Mouse (Mus musculus) heart, adult 2 months (tissue): ENCODE data around the gene Antxrl. TPM values are rescaled to one million over a fixed set of nuclear protein-coding genes. Genes with fewer than 3 reads are reported as not detected.

Source experiments
- DNase-seq, 2 experiments: peaks; one replicate each; pipeline ENCODE4 v3.0.0; 2021
- H3K27ac ChIP-seq: fragments of 200-600 bp; 2 replicates; pipeline ENCODE4 v1.8.1; 2022
- H3K27me3 ChIP-seq: fragments of 200-500 bp; 2 replicates; pipeline ENCODE4 v1.6.1; 2012; ENCODE audit warnings: mild to moderate bottlenecking, low read length, inconsistent platforms, mixed read lengths; ENCODE audit not compliant: control insufficient read depth, insufficient read depth
- H3K36me3 ChIP-seq: fragments of 200-500 bp; 2 replicates; pipeline ENCODE4 v1.6.1; 2012; ENCODE audit warnings: low read length, inconsistent platforms; ENCODE audit not compliant: control insufficient read depth, insufficient read depth
- H3K4me1 ChIP-seq: fragments of 200-500 bp; 2 replicates; pipeline ENCODE4 v1.6.1; 2011; ENCODE audit warnings: low read length; ENCODE audit not compliant: control insufficient read depth, insufficient read depth
- H3K4me3 ChIP-seq: fragments of 200-600 bp; 2 replicates; pipeline ENCODE4 v1.8.1; 2022
- H3K79me2 ChIP-seq: fragments of 200-500 bp; replicated peaks from 2 replicates; pipeline ENCODE4 v1.6.1; 2012; ENCODE audit warnings: mild to moderate bottlenecking, inconsistent platforms, low read length, moderate library complexity, mixed read lengths; ENCODE audit not compliant: control insufficient read depth, insufficient read depth
- H3K9ac ChIP-seq: fragments of 200-500 bp; 2 replicates; pipeline ENCODE4 v1.6.1; 2012; ENCODE audit warnings: low read depth, mild to moderate bottlenecking, control low read depth, inconsistent platforms, low read length, mixed read lengths
- CTCF ChIP-seq: fragments of 200-600 bp; IDR thresholded peaks from 2 replicates; pipeline ENCODE4 v1.8.1; 2022; ENCODE audit warnings: antibody characterized with exemption, mild to moderate bottlenecking, moderate library complexity
- EP300 ChIP-seq: fragments of 200-500 bp; IDR thresholded peaks from 2 replicates; pipeline ENCODE4 v1.6.1; 2011; ENCODE audit warnings: low read depth, low read length, control low read depth; ENCODE audit not compliant: insufficient read depth
- POLR2A ChIP-seq: fragments of 200-500 bp; IDR thresholded peaks from 2 replicates; pipeline ENCODE4 v1.6.1; 2011; ENCODE audit warnings: mild to moderate bottlenecking, low read depth, low read length, control low read depth; ENCODE audit not compliant: insufficient read depth
- WGBS: fragments of 180-500 bp; shearing (Covaris S2); methylation state at CpG from one replicate; pipeline ENCODE4 v1.1.7; 2018; 5-methylcytosine and 5-hydroxymethylcytosine counted together
- intact Hi-C: fragments of 180-260 bp; cut with DNase I; formaldehyde crosslinking; loops from one replicate; pipeline ENCODE4 v1.15.1; 2025
- long read RNA-seq: library from polyadenylated mRNA; stranded (forward); transcript quantifications from one replicate; pipeline ENCODE4 v2.0.0, GENCODE M21; 2021
- polyA plus RNA-seq: library from polyadenylated mRNA; depleted of rRNA; stranded (reverse); fragments of >200 nt; gene quantifications from 2 replicates; pipeline ENCODE4 v1.2.3, GENCODE M21; 2012; rRNA removed
- total RNA-seq, 2 experiments: library from RNA; stranded (reverse); gene quantifications; 2 replicates each; pipeline ENCODE4 v1.2.3; 2021

Gene Antxrl
- total RNA-seq, result not detected
- 0.06 TPM in 2 replicates for polyA plus RNA-seq
- long read RNA-seq, result 0 reads

DNA sequence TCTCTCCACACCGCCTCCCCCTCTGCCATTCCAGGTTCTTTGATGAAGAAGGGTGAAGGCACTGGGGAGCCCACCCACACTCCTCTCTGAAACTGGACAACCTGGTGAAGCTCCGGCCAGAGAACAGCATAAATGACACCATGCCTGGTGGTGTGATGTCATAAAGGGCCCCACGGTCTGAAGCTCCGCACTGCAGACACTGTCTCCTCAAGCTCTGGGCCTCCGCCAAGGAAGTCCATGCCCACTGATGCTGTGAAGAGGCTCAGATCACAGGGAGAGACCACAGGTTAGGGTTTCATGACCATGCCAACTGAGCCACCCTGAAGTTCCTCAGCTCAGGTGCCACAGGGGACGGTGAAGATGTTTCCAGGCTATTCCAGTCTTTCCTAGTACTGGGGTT is at the start of gene Antxrl:
Gene Antxrl (plus strand): TSS at position 192 of the 400 bp plus-strand sequence.
- no peak for DNase-seq
- Histone ChIP-seq H3K27ac (no peak within 1 kb of the TSS), H3K27me3 (no peaks in the 10 kb centered on the region), H3K9ac (no peak within 1 kb of the TSS), H3K36me3 (no peaks in the 10 kb centered on the region), H3K4me3 (no peak within 1 kb of the TSS), H3K79me2 (no peaks in the 10 kb centered on the region), H3K4me1 (no peaks in the 10 kb centered on the region)
- intact Hi-C loops, result no loop called here
- TF ChIP-seq POLR2A (no peak), EP300 (no peak), CTCF (no peak)
- 85% methylated on average over 6 of the region's 6 CpGs for WGBS

DNA sequence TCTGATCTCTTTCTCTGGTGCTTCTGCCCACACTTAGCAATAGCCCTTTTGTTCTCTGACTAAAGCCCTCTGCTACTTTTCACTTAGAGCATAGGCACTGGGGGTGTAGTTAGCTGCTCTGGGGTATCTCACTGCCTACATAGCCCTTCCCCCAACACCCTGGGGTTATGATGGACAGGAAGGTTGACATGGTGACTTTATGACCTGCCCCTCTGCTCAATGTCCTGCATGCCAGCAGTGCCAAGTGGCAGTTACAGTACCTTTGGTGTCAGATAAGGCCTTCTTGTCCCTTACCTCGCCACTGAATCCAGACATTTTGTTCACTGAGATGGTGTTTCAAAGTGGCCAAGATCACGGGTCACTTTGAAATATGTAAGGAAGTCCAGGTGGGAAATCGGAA is 37.4 kb upstream of the Antxrl start, which contains the start of gene Gm30083:
Gene Gm30083 (minus strand): TSS at position 120 of the 400 bp plus-strand sequence.
- Histone ChIP-seq H3K79me2 (no peaks in the 10 kb centered on the region), H3K27me3 (no peaks in the 10 kb centered on the region), H3K4me1 (no peaks in the 10 kb centered on the region), H3K36me3 (no peaks in the 10 kb centered on the region), H3K9ac (no peak within 1 kb of the TSS), H3K4me3 (no peak within 1 kb of the TSS), H3K27ac (no peak within 1 kb of the TSS)
- intact Hi-C loops, result no loop called here
- DNase-seq, result no peak
- WGBS, result 74% methylated on average over 3 of the region's 3 CpGs
- TF ChIP-seq EP300, result no peak
- TF ChIP-seq CTCF, result no peak
- TF ChIP-seq POLR2A, result no peak

DNA sequence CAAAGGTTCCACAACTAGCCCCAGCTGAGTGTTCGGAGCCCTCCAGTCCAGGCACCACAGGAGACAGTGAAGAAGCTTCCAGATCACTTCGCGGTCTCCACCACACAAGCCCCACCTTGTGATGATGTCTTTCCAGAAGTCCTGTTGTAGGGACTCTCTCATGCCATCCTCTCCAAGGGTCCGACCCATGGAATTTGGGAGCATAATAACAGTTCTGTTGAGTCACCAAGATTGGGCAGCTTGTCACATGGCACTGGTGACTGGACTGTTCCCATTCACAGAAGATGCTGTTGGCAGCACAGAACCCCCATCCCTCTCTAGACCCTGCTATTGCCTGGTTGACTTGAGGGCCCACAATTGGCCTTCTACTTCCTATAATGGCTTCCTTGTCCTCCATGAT is 36.1 kb upstream of the Antxrl start, which contains the start of gene Gm5460:
Gene Gm5460 (plus strand): TSS at position 378 of the 400 bp plus-strand sequence.
- H3K9ac ChIP-seq, result no peak within 1 kb of the TSS

DNA sequence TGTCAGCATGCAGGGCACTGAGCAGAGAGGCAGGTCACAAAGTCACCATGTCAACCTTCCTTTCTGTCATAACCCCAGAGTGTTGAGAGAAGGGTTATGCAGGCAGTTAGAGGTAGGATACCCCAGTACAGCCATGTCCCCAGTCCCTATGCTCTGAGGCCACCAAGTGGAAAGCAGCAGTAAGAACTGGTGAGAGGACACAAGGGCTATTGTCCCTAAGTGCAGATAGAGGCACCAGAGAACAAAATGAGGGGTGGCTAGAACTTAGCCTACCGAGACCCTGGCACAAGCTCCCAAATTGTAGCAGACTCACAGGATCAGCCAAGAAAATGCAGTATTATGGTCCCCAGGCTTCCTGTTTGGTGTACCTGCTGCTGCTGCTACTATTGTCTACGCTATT is 35.6 kb upstream of the Antxrl start:
- TF ChIP-seq CTCF, result no peak
- no peak for TF ChIP-seq EP300
- no peak for TF ChIP-seq POLR2A
- no peak for DNase-seq
- Histone ChIP-seq H3K27me3 (no peaks in the 10 kb centered on the region), H3K36me3 (no peaks in the 10 kb centered on the region), H3K9ac (no peak overlapping the region), H3K4me1 (no peaks in the 10 kb centered on the region), H3K27ac (no peak overlapping the region), H3K4me3 (no peak overlapping the region), H3K79me2 (no peaks in the 10 kb centered on the region)
- WGBS, result 76% methylated on average over 2 of the region's 2 CpGs
- intact Hi-C loops, result no loop called here

More for the DNA sequence above, 36.1 kb upstream of the Antxrl start, which contains the start of gene Gm5460:
- H3K27me3 ChIP-seq, result no peaks in the 10 kb centered on the region
- H3K79me2 ChIP-seq, result no peaks in the 10 kb centered on the region
- H3K36me3 ChIP-seq, result no peaks in the 10 kb centered on the region
- no peaks in the 10 kb centered on the region for H3K4me1 ChIP-seq
- H3K4me3 ChIP-seq, result no peak within 1 kb of the TSS
- DNase-seq, result no peak
- H3K27ac ChIP-seq, result no peak within 1 kb of the TSS
- intact Hi-C loops, result no loop called here
- TF ChIP-seq POLR2A, result no peak
- TF ChIP-seq EP300, result no peak
- TF ChIP-seq CTCF, result no peak
- 90% methylated on average over 4 of the region's 4 CpGs for WGBS

GRCm38 (mm10) chr14:34026710-34027109 is 25.8 kb upstream of the Antxrl start:
- Histone ChIP-seq H3K9ac (no peak overlapping the region), H3K4me3 (no peak overlapping the region), H3K27ac (no peak overlapping the region), H3K4me1 (no peaks in the 10 kb centered on the region), H3K79me2 (no peaks in the 10 kb centered on the region), H3K27me3 (no peaks in the 10 kb centered on the region), H3K36me3 (no peaks in the 10 kb centered on the region)
- DNase-seq, result no peak
- no peak for TF ChIP-seq POLR2A
- TF ChIP-seq EP300, result no peak
- TF ChIP-seq CTCF, result no peak
- intact Hi-C loops, result no loop called here
- WGBS, result 6% methylated on average over 2 of the region's 2 CpGs

- no peaks in the 10 kb centered on the region for H3K4me1 ChIP-seq
- DNase-seq, result no peak
- intact Hi-C loops, result no loop called here
- no peaks in the 10 kb centered on the region; the same call in 1 of the 2 replicates for H3K27me3 ChIP-seq
- H3K36me3 ChIP-seq, result no peaks in the 10 kb centered on the region
- no peaks in the 10 kb centered on the region for H3K79me2 ChIP-seq
- no peak overlapping the region for H3K27ac ChIP-seq
- WGBS, result 83% methylated on average over 8 of the region's 8 CpGs
- H3K4me3 ChIP-seq, result no peak overlapping the region
- no peak for TF ChIP-seq CTCF
- H3K9ac ChIP-seq, result no peak overlapping the region
Measured at GRCm38 (mm10) chr14:34033841-34034610, 18.5 kb upstream of the Antxrl start.
